Mouse (Mus musculus) heart, adult 8-10 months (tissue): Measurements from ENCODE around the gene Shc4. TPM values are rescaled to one million over a fixed set of nuclear protein-coding genes. Genes with fewer than 3 reads are reported as not detected.

Source experiments
- DNase-seq: peaks from one replicate; pipeline ENCODE4 v3.0.0; 2022; ENCODE audit warnings: low spot score
- total RNA-seq, 4 experiments: library from RNA; stranded (reverse); gene quantifications; 2 replicates each; pipeline ENCODE4 v1.2.4; 2022

Gene Shc4
- total RNA-seq, result under 1 TPM; 0.82 to 0.97 (median 0.91) TPM

DNA sequence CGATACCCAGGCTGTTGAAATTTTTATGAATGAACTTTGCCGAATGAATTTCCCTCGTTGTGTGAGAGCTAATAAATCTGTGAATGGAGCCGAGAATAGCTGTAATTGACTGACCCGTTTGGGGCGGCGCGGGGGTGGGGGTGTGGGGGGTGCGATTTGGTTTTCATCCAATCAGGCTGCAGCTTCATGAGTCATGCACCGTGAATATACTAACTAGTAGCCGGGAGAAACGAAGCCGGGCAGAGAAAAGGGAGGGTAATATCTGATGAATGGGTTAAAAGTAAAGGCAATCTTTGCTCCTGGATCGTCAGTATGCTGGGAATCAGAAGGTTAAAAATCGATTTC lies at the start of gene Shc4:
TSS of gene Shc4 (minus strand) at position 63 of the 345 bp plus-strand sequence.
- peak; percentile 18 for DNase-seq

DNA sequence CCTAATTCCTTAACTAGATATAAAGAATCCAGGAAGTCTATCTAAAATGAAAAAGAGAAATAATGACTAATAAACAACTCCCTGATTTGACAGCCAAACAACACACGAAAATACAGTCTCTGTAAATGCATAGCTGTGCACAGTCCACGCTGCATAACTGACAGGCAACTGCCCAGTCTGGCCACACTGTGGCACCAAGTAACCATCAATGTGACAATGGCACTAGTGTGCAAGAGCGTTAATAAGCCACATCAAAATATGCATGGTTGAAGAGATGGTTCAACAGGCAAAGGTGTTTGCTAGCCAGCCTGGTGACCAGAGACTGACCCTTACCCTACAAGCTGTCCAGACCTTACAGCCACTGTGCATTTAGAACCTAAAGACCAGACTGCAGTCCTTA lies 41.1 kb upstream of the Shc4 start:
- DNase-seq, result no peak

DNA sequence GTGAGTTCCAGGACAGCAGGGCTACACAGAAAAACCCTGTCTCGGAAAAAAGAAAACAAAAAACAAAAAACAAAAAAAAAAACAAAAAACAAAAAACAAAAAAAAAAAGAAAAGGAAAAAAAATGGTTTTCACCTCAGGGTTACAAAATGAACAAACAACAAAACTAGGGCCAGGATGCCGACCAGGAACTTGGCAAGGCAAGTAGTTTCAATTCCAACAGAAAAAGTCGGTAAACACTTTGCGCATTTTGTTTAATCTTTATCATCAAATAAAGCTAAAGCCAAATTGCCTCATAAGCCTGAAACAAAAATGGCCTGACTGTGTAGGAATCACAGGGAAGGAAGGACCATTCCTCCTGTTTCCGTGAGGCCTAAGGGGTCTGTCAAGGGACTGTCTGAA lies 40.6 kb upstream of the Shc4 start:
- no peak for DNase-seq

DNA sequence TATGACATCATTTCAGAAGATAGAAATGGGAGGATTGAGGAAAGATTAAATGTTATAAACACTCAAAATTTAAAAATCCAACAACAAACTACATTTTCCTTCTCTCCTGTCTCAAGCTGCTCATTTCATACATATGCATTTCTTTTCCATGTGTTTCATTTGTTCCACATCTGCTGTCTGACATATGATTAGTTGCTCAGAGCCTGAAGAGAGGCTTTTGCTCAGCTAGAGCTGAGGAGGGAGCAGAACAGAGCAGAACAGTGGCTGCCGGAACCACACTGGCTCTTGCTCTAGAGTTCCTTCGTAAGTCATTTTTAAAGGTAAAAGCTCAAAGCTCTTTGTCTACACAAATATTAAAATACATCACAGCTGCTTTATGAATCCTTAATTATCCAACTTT lies 25.4 kb upstream of the Shc4 start:
- DNase-seq, result no peak

DNA sequence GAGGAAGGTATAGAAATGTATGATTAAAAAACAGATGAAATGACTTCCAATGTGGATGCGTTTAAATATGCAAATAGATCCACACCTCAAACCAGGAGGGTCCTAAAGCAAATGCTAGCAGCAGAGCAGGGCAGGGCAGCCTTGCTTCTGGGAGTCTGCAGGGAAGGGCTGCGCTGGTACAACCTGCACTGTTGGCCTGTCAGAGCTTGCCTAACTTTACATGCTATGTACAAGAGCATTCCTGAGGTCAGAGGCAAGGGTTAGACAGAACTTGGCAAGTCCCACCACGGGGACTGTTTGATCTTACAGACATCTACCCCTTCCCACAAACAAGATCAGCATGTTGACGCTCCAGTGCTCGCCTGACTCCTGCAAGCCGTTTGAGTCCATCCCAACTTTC lies 15.4 kb upstream of the Shc4 start:
- no peak for DNase-seq

DNA sequence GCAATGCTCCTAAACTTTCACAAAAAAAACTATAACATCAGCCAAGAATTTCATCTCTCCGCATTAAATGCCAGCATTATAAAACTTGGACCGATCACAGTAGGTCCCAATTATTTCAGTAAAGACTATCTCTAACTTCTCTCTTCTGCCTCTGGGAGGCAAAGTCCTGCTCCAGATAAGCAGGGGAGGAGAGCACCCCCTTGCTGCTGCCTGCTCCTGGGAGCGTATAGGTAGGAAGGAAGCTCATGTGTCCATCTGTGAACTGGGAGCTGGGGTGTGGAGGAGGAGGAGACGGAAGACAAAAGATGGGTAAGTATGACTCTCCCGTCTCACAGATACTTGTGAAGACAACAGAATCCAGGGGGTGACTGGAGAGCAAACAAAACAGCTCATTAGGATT lies 14.8 kb upstream of the Shc4 start:
- no peak for DNase-seq

DNA sequence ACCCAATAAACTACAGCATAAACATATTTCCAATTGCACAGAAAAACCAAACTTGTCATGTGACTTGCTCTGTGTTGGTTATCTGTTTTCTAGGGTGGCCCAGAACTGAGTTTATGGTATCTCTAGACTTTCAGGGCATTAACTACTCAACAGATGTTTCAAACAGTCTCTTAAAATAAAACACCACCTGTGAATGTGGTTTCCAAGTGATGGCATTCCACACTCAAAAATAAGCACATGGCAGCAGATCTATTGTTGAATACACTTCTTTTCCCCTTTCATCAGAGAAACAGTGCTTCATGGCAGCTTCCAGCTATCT lies 12.0 kb upstream of the Shc4 start:
- DNase-seq, result no peak

DNA sequence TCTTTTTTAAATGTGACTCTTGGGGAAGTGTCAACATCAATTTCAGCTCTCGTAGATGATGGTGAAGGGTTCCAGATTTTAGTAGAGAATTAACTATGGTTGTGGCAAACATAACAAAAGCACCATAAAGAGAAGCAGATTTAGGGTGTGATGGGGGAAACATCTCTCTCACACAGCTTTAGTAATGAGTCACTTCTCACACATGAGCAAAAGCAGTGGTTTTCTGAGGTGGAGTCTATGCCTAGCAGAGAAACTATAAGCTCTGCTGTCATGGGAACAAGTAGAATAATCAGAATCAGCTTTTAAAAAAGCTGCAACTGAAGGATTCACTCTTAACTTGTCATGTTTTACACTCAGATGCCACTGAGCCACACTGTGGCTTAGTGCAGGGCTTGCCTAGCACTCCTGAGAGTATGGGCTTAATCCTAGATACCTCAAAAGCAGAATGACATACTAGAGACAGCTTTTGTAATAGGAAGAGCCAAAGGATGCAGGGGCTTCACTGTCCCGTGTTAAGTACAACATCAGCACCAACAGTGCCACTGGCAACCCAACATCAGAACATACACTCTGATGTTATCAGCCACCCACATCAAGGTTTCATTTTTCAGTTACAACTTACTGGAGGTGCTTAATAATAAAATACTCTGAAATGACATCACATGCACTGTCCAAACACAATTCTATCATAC lies 11.5 kb upstream of the Shc4 start:
- no peak for DNase-seq

DNA sequence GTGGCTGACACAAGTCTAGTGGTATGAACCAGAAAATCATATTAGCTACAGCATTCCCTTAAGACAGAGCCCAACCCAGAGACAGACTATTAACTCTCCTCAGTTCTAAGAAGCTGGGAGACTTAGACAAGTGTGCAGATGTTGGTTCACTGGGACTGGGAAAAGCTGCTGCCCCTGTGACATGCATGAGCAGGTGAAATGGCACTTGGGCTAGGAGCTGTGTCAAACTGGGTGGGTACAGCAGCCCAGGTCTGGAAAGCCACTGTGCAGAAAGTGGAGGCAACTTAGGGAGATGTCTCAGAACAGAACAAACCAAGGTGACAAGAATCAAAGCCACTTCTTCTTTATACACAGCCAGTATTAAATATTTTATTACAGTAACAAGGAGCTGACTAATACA lies 10.8 kb upstream of the Shc4 start:
- no peak for DNase-seq

DNA sequence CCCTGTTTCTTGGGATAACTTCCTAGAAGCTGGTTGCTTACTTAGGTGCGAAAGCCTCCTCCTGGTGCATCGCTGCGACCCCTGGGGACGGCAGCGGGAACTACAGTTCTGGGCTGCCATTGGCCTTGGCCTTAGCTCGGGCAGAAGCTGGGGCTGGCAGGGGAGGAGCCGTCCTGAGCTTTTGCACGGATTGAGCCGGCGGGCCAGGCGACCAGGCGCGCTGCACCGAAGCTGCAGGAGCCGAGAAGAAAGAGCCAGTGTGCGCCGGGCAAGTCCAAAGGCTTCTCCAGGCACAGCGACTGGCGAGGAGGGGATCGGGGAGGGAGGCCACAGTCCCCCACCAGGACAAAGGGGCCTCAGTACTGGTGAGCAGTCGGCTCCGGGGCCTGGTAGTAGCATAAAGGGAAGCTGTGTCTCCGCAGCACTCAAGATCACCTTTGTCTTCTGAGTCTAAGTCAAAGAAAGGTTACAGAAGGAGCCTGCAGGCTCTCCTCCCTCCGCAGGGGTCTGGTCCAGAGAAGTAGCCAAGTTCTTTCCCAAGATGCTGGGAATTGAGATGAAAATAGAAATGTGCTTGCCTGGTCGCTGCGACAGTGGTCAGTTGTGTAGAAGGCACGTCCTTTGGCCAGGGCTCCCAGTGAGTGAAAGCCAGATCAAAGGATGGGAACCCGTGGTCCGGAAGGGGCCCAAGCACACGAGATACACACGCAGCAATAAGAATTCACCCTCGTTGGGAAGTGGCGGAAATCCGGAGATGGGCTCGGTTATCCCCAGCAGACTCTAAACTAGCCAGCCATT lies 8.0 kb upstream of the Shc4 start:
- peak; percentile 91 for DNase-seq

DNA sequence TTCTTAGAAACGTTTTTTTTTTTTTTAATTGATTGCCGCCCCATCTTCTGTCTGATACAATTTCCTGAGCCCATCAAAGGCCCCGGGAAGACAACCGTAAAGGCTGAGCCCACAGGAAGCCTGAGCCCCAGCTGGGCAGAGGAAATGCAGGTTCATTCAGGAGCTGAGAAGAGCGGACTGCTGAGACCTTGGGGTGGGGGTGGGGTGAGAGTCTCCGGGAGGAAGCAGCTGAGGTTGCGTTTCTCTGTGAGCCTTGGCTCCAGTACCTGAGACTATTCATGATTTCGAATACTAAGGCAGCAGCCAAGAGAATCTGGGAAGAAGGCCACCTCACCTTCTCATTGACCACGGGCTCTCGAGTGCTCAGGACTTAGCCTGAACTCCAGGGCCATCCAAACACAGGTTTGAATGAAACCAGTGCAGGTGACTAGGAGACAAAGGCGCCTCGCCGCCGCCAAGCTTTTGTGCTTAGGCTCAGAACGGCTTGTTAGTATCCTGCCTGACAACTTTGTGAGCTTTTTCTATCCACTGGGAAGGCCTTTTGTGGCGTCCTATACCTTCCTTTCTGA lies 682 bp upstream of the Shc4 start:
- DNase-seq, result no peak

DNA sequence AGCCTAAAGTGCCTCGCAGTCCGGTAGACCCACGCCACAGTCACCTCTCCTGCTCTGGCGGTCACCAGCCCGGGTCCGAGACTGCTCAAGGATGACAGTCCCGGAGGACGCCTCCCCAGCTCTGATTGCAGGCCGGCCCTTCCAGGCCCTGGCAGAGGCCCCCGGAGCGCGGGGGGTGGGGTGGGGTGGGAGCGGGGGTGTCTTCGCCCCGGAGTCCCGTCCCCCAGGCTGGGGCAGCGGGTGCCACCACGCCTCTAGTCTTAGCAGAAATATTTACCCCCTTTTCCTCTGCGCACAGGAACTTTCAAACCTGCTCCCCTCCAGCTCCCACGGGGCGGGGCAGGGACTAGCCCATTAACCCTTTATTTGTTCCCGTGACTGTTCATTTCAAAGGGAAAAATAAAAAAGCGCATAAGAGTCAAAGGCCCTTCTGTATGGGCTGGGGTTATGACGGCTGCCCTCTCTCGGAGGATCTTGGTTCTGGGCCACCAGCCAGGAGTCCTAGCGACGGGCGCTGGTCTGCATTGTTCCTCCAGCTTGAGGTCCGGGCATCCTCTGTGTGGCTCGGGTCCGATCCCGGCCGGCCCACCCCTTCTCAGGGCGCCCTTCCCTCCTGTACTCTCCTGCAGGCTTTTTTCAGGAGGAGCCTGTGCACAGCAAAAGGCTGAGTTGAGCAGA lies 401 bp downstream of the Shc4 start:
- peak; percentile 31 for DNase-seq

DNA sequence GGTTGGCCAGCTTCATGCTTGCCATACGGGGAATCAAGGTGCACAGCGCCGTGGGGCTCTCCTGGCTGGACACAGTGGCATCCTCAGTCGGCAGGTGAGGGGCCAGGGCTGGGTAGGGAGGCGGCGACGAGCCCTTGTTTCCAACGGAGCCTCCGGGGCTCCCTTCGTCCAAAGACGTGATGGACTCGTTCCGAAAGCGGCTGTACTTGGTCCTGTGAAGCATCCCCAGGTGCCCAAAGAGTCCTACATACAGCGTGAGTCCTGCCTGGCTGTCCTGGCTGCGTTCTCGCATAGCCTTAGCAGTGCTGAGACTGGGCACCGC lies 901 bp downstream of the Shc4 start:
- no peak for DNase-seq

DNA sequence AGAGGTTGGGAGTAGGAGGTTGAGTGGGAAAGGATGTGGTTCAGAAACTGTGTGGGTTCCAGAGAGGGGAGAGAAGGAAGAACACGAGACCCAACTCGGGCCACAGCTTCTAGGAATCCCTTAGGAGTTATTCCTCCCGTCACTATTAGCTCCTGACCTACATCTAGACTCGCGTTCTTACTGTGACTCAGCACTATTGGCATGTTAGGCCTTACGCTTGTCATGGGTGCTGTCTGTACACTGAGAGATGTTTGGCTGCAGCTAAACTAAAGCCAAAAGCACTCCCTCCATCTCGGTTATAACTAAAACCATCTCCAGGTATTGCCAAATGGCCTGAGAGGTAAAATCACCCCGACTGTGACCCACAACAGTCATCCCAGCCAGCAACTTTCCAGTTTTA lies 7.3 kb downstream of the Shc4 start:
- no peak for DNase-seq

DNA sequence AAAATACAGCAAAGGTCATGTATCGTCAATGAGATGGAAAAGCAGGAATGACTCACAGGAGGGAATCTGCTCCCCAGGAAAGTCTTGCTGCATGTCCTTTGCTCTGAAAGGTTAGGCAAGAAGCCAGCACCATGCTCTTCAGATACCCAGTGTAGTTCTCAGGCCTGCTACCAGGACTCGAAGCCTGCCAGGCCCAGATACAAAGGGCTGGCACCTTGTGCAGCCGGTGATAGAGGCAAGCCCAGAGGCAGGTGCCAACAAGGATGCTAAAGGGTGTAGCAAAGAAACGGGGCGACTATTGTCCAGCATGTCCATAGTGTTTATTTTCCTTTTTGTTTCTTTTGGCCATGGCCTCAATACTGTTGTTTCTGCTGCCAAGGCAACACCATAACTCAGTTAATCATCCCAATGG lies 17.4 kb downstream of the Shc4 start:
- no peak for DNase-seq

DNA sequence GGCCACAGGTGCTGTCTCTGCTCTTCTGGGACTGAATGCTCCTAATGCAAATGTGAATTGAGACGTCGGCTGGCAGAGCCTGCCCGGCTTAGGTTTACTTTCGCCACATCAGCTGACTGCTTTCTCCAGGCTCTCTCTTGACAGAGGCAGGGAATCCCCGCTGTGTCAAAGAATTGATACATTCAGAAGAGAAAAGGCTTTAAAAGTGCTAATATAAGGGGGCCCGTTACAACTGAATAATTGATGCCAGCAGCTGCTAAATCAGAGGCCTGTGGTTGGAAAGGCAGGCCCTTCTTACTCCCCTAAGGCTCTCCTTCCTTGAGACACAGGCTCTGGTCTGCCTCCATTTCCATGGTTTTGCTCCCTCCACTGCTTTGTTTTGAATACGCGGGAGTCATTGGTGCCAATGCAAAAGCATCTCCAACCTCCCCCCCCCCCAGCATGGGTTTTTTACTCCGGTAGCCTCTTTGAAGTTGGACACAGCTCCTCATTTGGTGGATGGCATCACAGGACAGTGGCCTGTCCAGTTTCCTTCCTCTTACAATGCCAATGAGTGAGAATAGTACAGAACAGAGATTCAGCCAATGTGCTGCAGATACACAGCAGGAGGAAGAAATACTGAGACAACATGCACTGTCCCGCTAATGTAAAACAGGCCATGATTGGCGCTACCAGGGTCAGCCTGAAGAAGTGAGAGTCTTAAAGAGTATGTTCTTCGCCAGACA lies 18.9 kb downstream of the Shc4 start:
- DNase-seq, result no peak

DNA sequence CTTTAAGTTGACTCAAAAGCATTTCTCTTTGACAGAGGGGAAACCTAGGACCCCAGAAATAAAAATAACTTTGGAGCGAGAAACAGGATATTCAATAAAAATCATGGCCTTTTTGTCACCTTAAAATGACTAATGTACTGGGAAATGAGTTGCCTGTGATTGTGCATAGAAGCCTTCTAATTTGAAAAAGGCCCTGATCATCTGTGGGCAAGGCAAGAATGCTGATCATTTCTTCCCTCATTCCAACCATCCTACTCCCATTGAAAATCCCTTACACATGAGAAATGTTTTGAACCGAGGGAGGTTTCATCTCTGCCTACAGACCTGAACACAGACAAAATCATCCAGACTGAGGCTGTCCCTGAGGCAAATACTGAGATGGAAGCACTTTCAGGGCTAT lies 21.1 kb downstream of the Shc4 start:
- no peak for DNase-seq

DNA sequence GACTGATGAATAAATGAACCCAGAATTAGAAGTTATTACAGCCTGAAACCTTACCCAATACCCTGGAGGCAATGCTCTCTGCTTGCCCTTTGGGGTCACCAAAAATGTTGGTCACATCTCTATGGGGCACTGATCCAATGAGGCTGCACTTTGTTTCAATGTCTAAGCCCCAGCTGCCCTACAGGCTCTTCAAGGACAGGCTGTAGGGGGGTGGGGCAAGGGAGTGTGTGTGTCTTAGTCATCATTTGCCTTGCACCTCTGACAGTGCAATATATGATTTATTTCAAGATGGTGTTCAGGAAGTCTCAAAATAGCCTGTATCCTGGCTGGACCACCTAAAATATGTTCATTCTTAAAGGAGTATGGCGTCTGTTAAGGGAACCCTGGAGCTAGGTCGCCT lies 22.3 kb downstream of the Shc4 start:
- no peak for DNase-seq

DNA sequence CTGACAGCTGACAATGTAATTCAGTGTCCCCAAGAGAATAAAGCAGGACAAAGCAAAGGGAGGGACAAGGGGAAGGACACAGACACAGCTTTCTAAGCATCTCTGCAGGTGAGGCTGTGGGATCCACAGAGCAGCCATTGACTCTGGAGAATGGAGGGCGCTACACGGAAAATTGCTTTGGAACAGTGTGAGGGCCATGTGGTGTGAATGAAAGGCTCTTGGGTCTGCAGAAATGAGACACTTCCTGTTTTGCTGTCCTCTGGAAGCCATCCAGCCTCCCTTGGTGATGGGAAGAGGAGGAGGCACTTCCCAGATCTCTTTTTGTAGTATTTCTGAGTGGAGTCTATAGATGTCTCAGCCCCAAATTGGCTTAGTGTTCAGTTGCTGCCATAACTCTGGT lies 27.7 kb downstream of the Shc4 start:
- peak; percentile 56 for DNase-seq

DNA sequence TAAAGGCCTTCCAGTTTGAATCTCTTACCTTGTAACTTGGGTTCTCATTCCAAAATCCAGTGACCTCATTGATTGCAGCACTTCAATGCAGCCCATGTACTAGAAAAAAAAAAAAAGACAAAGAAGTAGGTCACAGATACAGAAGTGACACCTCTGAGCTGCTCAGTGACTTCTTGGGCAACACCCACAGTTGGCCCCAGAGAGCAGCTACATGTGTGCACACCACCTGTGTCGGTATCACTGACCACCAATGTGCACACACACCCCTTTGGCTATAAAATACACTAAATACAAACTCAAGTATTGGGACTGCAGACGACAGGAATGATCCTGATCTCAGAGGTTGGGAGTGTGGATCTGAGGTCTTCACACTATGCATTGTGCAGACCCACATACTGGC lies 29.1 kb downstream of the Shc4 start:
- no peak for DNase-seq

DNA sequence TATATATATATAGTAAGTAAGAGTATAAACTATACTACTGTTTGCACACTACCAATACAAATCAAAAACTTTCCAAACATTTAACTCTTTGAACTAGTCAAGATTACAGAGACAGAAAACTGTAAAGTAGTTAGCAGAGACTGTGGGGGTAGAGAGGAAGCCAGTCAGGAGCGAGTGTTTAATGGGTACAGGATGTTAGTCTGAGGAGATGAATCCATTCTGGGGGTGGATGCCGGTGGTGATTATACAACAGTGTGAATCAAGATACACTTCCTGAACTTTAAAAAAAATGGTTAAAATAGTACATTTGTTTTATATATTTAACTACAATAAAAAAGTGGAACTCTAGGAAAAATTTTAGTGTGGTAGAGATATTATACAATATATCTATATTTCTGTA lies 31.9 kb downstream of the Shc4 start:
- no peak for DNase-seq

DNA sequence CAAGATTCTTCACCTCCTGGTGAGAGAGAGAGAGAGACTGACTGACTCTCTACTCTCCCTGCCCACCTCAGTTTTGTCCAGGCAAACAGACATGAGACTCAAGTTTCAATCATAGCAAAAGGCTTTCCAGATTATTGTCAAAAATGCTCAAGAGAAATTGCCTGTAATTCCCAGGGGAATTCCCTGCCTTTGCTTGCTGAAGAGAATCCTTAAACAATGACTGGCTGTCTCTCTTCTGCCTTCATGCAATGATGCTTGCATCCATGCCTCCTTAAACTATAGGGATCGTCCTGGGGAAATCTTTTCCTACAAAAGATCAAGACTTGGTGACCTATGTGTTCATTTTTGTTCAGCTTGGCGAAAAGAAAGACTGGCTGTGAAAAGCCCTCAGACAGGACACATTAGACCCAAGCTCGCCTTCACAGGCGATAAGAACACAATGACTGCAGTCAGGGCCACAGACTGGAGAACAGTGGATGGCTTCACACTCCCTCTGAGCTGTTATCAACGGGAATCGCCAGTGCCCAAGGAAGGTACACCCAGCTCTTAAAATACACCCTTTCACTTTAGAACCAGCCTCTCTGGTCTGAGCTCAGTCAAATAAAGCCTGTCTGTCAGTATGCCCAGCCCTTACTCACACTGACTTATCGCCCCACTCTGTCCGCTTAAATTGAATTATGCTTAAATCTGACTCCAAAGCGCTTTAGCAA lies 38.4 kb downstream of the Shc4 start:
- DNase-seq, result no peak
